Mouse (Mus musculus): ENCODE measurements around the gene Ercc2.

The Ercc2 gene

DNA sequence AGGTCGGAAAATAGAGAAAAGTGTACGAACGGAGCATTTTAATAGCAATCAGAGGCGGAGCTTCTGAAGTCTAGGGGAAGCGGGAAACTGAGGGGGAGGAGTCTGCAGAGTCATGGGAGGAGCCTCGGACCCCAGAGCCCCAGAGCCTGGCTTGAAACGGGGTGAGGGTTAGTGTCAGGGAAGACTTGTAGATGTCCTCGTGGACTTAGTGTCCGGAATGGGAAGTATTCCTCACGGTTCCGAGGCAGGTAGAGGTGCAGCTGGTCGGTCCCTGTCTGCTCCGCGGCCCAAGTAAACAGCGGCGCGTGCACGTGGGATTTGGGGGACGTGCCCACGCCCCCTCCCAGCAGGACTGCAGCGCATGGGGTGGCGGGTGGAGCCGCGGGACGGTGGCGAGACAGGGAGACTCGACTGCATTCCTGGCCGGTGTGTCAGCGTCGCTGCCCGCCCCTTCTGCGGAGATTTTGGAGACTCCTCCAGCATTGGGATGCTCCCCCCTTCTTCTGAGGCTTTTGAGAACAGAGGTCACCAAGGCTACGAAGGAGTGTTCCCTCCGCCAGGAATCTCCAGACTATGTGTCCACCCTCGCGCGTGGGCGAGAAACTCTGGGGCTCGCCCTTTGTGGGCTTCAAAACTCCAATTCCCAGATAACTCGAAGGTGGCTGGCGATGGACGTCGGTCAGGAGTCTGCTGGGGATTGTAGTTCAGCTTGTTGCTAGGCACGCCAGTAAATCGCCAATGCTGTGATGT lies 21.7 kb upstream of the Ercc2 start:
- under 1% methylated on average over 45 of the region's 45 CpGs for WGBS

DNA sequence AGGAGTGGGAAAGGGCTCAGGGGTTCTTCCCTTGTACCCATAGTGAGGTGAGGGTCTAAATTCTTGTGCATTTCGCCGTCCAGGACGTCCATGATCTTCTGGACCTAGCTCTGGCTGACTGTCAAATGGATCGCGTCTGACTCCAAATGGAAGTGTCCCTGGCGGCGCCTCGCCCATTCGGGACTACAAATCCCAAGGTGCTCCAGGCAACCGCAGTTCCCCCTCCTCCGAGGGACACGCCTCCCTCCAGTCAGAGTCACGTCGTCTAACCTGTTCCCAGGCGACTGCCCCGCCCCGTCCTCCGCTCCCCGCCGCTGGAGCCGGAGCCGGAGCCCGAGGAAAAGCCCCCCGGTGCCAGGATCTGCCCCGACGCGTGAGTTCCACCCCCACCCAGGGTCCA lies 20.9 kb upstream of the Ercc2 start:
- WGBS: under 1% methylated on average over 27 of the region's 27 CpGs

GRCm38 (mm10) chr7:19361720-19362119 lies 20.1 kb upstream of the Ercc2 start:
- 8% methylated on average over 16 of the region's 16 CpGs for WGBS

- 64% methylated on average over 4 of the region's 4 CpGs for WGBS
These were observed 19.5 kb upstream of the Ercc2 start for GRCm38 (mm10) chr7:19362276-19362675.

DNA sequence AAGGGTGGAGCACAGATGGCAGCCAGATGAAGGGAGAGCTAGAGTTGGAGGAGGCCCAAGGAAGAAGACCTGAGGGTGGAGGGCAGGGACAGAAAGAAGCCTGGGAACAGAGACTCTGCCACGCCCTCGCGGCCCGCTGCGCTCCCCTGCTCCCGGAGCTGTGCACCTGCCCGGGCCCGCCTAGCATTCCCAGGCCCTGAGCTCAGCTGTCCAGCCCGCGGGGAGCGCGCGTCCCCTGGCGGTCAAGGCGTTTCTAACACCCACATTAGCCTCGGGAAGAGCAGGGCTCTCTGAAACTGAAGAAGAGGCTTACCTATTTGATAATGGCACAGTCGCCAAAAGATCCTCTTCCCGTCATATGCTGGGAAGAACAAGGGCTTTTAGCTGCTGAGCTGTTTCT lies 17.9 kb upstream of the Ercc2 start:
- 23% methylated on average over 18 of the region's 18 CpGs for WGBS

- 76% methylated on average over 4 of the region's 4 CpGs for WGBS
These were observed 16.4 kb upstream of the Ercc2 start for GRCm38 (mm10) chr7:19365376-19365775.

DNA sequence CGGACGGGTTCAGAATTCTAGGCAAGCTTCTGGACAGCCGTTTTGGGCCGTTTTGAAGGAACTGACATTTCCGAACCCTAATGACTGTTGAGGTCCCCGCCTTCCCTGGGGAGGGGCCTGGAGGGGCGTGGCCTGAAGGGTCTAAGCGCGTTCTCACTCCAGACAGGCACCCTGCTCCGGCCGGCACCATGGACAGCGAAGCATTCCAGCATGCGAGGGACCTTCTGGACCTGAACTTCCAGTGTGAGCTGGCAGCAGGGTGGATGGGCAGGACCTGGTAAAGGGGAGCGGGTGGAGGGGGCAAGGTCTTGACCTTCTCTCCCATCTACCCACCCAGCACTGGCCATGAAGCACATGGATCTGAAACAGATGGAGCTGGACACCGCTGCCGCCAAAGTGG lies 13.4 kb upstream of the Ercc2 start:
- WGBS: 51% methylated on average over 16 of the region's 16 CpGs

DNA sequence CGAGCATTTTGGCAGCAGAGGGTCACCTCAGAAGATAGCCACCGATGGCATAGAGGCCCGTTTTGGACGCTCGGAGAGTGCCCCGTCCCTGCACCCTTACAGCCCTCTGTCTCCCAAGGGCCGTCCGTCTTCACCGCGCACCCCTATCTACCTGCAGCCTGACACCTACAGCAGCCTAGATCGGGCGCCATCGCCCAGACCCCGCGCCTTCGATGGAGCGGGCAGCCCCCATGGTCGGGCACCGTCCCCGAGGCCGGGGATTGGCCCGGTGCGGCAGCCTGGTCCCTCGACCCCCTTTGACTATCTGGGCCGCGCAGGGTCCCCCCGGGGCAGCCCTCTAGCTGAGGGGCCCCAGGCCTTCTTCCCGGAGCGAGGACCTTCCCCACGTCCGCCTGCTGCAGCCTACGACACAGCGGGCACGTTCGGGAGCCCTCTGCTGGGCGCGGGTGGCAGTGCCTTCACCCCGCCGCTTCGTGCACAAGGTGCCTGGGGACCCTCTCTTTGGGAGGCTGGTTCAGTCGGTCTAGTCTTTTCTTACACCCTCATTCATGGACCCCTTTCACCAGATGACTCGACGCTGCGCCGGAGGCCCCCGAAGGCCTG lies 11.9 kb upstream of the Ercc2 start:
- 10% methylated on average over 46 of the region's 46 CpGs for WGBS

DNA sequence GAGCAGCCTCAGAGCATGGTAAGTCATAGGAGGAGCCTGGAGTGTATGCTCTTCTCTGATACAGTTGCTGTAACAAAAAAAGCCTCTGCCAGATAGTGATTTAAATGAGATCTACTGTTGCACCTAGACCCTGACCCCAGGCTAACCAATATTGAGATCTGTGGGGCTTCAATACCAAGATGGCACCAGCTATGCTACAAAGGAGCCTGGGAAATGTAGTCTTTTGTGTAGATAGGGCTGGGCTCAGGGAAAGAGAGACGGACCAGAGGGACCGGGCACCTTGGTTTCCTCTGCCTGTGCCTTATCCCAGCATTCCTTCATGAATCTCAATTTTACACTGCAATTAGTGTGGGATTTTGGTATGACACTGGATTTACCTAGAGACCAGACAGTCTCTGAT lies 8.4 kb upstream of the Ercc2 start:
- WGBS: 88% methylated on average over 2 of the region's 2 CpGs

DNA sequence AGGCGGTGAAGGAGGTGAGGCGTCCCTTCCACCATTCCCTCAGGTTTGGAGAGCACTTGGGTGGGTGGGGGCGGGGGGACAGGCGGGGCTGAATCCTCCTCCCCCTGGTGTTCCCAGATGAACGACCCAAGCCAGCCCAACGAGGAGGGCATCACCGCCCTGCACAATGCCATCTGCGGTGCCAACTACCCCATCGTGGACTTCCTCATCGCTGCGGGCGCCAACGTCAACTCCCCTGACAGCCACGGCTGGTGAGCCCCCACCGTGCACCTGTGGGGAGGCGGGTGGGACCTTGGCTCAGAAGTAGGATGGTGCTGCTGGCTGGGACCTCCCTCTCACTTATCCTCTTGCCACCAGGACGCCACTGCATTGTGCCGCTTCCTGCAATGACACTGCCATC lies 6.4 kb upstream of the Ercc2 start:
- 83% methylated on average over 18 of the region's 18 CpGs for WGBS

DNA sequence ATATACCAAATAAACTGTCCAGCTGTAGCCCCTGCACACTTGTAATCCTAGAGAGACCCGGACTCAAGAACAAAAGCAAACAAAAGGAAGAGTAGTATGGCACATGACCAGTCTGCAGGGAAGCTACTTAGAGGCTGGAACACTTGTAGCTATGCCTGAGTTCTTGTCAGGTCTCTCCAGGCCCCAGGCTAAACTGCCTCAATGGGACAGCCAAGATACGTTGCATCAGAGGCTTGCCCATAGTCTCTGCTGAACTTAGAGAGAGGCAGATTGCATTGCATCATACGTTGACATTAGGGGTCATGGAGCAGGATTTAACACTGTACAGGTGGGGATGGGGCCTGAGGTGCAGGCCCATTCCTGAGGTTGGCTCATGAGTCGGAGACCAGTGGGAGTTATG lies 5.8 kb upstream of the Ercc2 start:
- WGBS: 88% methylated on average over 4 of the region's 4 CpGs

- 82% methylated on average over 8 of the region's 8 CpGs for WGBS
These were observed 3.8 kb upstream of the Ercc2 start for GRCm38 (mm10) chr7:19378049-19378448.

DNA sequence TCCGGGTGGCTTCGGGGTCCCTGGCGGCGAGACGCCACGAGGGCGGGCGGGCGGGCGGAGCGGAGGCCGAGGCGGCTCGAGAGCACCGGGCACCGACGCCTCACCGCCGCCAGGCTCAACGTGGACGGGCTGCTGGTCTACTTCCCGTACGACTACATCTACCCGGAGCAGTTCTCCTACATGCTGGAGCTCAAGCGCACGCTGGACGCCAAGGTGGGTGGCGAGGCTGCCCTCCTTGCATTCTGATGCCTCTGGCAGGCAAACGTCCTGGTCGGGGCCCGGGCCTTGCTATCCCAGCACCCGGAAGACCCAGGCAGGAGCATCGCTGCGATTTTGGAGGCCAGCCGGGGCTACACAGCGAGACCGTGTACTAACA lies 344 bp downstream of the Ercc2 start:
- WGBS: under 1% methylated on average over 37 of the region's 37 CpGs

DNA sequence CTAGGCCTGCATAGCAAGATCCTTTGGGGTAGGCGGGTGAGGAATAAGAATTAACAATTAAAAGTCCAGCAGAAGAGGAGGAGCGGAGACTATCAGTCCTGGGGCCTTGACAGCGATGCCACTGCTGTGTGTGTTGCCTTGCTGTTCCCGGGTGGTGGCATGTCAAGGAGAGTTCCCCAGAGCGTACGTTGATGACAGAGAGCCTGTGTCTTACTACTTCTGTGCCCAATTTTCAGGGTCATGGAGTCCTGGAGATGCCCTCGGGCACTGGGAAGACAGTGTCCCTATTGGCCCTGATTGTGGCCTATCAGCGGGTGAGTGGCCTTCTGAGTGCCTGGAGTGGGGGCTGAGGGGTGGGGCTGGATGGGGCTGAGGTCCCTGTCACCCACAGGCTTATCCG lies 1.9 kb downstream of the Ercc2 start:
- 87% methylated on average over 9 of the region's 9 CpGs for WGBS

DNA sequence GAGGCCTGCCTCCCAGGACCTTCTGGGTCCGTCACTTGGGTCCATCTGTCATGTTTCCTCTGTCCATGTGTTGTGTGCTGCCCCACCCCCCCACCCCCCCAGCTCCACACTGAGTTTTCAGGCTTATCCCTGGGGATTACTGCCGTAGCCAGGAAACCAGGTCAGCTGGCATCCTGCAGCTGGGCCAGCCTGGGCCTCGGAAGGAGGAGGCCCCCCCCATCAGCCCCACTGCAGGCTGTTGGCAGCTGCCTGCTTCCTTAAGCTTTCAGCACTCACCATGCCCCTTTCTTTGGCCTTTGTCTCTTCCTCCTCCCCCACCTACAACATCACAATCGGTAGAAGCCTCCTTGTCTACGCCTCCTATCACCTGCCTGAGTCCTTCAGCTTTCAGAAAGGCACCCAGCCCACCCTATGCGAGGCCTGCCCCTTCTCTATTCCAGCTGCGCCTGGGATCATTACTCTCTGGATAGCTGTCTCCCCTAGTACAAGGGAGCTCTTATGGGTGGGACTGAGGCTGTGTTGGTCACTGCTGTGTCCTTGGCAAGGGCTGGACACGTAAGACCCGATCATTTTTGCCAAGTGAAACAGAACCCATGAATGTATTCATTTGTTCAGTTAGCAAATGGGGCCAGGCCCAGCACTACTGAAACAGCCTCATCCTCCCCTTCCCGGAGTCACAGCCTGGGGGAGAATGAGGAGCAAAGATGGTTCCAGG lies 7.0 kb downstream of the Ercc2 start:
- WGBS: 50% methylated on average over 10 of the region's 10 CpGs

DNA sequence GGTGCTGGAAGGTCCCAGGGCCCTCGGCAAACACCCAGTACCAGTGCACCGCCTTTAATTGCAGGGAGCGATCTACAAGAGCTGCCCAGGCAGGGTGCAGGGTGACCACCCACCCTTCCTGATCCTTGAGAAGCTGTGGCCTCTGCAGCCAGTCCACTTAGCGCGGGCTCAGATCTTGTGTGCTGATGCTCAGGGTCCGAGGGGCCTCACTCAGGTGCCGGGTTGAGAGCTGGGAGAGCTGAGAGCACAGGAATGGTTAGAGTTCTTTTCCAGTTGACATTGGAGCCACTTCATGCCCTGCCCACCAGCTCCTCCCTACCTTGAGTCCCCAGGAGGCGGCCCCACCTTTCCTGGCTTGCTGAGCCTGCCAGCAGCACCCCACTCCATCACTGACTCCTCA lies 12.7 kb downstream of the Ercc2 start:
- 94% methylated on average over 8 of the region's 8 CpGs for WGBS

- 16% methylated on average over 27 of the region's 27 CpGs for WGBS
These were observed 17.9 kb downstream of the Ercc2 start for GRCm38 (mm10) chr7:19399496-19400280.

GRCm38 (mm10) chr7:19400946-19401345 lies 19.1 kb downstream of the Ercc2 start:
- WGBS: 84% methylated on average over 4 of the region's 4 CpGs

- WGBS: 66% methylated on average over 9 of the region's 9 CpGs
These were observed 20.8 kb downstream of the Ercc2 start for GRCm38 (mm10) chr7:19402535-19403112.

- 1% methylated on average over 62 of the region's 62 CpGs for whole genome bisulfite sequencing
These were observed 22.0 kb downstream of the Ercc2 start, which contains the start of gene Klc3 for GRCm38 (mm10) chr7:19403731-19404296. Gene Klc3 (minus strand): TSS chr7:19404104.

- 57% methylated on average over 7 of the region's 7 CpGs for WGBS
These were observed 22.7 kb downstream of the Ercc2 start, which contains the start of gene Ckm for GRCm38 (mm10) chr7:19404476-19404875. Gene Ckm (plus strand): TSS chr7:19404776.
